Mouse (Mus musculus) lung, postnatal 10 days (tissue): ENCODE results near the gene Nol7.

ENCODE experiments used
- DNase-seq: peaks from one replicate; pipeline ENCODE4 v3.0.0; 2021

The Nol7 gene

DNA sequence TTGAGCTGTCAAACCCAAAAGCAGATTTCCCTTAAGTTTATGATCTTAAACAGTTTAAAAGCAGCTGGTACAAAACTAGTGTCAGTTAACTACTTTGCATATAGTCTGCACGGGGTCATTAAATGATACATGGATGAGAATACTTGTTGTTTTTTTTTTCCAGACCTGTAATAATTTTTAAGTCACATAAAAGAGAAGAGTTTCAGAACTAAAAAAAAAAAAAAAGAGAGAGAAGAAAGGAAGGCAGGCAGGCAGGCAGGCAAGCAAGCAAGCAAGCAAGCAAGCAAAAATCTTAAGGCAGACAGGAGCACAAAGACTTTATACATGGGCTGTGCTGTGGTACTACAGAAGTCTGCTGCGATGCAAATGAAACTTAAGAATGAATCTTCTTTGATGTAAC, 35.2 kb downstream of the Nol7 start:
- no peak for DNase-seq

DNA sequence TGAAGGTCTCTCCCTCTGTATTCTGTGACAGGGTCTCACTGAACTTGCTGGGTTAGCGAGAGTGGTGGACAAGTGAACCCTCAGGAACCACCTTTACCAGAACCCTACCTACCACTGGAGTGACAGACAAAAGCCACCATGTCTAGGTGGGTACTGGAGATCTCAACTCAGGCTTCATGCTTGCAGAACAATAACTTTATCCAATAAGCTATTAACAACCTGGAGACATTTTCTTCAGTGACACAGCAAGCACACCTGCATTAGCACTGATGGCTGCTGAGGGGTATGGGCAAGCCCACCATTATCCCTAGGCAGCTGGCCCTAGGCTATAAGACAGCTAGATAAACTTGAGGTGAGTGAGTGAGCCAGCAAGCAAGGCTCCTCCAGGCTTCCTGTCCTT, 42.2 kb downstream of the Nol7 start:
- DNase-seq: no peak

DNA sequence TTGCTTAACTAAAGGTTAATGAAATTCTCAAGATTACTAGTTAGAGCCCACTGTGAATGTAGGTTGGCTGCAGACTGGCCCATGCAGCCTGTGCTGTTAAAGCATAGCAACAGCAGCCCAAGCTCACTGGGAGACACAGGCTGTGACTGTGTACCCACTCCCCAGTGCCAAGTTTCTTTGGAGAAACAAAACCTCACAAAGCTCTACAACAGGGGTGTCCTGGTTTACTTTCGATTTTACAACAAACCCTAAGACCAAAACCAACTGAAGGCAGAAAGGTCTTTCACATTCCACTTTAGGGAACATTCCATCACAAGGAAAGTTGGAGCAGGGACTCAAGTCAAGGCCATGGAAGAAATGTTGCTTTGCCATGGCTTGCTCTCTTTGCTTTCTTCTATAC, 44.4 kb downstream of the Nol7 start:
- DNase-seq: no peak

DNA sequence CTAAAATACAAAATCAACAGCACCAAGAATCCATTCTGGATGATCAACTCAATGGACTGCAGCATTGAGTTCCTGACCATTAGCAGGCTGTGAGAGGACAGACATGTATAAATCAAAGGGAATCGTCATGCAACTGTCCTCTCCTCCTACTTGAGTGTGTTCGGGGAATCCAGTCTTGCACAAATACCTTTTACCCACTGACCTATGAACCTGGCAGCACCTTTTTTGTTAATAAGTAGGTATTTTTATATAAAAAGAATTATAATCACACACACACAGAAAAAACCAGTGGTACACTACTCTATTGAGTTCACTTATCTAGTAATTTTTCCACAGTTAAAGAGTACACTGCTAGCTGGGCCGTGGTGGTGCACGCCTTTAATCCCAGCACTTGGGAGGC, 45.5 kb downstream of the Nol7 start:
- no peak for DNase-seq

DNA sequence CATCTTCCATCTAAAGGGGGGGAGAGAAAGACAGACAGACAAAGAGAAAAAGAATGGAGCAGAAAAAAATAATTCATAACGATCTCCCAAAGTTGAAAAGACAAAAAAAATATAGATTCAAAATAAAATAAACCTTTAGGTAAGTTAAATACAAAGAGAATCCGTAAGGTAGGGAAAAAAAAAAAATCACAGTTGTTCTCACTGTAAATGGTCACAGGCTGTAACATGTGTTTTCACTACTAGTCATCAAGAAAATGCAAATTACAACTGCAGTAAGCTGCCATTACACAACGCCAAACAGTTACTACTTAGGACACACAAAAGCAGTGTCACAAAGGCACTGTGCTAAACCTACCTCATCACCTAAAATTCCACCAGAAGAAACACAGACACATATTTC, 46.5 kb downstream of the Nol7 start:
- no peak for DNase-seq

DNA sequence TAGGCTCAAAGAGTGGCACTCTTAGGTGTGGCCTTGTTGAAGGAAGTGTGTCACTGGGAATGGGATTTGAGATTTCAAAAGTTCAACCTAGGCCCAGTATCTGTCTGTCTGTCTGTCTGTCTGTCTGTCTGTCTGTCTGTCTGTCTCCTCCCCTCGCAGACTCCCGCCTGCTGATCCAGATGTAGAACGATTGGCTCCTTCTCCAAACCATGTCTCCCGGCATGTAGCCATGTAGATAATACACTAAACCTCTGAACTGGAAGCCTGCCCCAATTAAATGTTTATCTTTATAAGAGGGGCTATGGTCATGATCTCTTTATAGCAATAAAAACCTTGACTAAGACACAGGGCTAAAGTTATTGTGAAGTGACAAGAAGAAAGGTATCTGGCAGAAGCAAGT, 47.6 kb downstream of the Nol7 start:
- DNase-seq: no peak

DNA sequence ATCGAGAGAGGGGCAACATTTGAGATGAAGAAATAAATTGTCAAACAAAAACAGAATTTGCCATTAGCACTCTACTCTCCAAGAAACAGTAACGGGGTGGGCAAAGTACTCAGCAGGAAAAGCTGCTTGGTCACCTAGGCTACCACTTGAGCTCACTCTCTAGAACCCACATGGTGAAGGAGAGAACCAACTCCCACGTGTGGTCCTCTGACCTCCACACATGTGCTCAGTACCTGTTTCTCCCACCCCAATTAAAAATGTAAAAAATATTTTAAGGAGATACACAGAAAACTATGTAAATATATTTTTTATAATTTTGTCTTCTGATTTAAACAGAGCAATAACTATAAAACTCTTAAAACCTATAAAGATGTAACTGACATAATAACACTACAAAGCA, 49.5 kb downstream of the Nol7 start:
- no peak for DNase-seq

DNA sequence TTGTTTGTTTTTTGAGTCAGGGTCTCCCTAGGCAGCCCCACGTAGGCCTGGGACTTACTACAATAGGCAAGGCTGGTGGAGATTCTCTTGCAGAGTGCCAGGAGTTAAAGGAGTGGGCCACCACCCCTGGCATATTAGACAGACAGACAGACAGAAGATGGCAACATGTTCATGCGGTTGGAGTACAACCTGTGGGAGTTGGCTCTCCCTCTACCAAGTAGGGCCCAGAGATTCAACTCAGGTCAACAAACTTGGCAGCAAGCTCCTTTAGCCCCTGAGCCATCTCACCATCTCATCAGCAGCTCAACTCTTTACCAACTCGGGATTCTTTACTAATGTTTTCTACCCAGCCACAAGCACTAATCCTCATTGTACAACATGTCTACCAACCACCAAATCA, 52.5 kb downstream of the Nol7 start:
- no peak for DNase-seq

DNA sequence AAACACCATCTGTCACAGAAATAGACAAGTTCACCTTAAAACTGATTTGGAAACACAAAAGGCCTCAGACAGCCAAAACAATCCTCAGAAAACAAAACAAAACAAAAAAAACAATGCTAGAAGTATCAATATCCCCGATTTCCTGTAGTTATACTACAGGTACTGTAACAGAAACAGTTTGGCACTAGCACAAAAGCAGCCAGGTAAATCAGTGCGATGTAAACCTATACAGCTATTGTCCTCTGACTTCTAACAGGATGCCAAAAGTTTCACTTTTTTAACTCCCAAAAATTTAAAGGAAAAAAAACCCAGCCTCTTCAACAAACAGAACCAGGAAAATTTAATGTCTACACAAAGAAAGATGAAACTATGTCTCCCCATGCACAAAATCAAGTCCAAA, 54.0 kb downstream of the Nol7 start:
- DNase-seq: no peak

DNA sequence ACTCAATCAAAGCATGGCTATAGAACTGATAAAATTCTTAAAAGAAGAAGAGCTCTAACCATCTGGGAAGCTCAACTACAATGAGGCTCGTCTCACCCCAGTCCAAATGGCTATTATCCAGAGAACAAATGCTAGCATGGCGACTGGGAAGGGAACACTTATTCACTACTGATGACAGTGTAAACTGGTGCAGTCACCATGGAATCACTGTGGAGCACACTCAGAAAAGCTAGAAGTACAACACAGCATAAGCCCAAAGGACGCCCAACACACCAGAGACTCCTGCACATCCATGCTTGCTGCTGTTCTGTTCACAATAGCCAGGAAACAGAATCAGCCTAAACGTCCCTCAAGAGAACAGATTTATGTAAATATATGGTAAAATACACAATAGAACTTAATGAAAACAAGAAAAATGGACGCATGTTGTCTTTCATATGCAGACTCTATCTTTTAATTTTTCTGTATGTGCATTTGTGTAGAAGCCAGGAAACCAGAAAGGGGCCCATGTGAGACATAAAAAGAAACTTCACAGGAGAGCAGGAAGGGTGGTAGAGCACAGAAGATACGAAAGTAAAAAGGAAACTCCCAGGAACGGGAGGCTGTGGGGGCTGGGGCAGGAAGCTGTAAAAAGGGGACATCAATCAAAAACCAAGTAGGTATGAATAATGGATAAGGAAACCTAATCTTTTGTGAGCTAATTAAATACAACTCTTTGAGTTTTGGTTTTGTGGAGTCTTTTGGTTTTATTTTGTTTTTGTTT, 54.8 kb downstream of the Nol7 start:
- no peak for DNase-seq

DNA sequence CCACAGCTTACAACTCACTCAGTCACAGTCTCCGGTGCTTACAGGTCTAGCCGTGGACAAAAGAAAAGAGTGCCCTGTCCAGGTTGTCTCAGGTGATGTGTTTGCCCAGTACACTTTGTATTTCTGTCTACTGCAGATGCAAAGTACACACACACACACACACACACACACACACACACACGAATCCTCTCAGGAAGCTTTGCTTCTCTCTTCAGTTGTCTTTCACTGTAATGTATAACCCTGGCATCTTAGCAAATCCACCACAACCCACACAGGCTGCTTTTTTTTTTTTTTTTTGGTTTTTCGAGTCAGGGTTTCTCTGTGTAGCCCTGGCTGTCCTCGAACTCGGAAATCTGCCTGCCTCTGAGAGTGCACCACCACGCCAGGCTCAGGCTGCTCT, 56.2 kb downstream of the Nol7 start:
- no peak for DNase-seq
